Mouse (Mus musculus): ENCODE measurements around the gene 1700003E16Rik. TPM values are rescaled to one million over a fixed set of nuclear protein-coding genes. Genes with fewer than 3 reads are reported as not detected.
A peak's percentile ranks its signal among the peaks of the same experiment; 100 is the strongest.

The 1700003E16Rik gene
- polyA plus RNA-seq, 1 experiment from 2014 or later: 2.0 TPM

- Histone ChIP-seq H3K36me3 (no peaks in the 10 kb centered on the region), H3K4me2 (no peak overlapping the region), H3K27ac (no peak overlapping the region), H3K4me3 (no peak overlapping the region), H3K9me3 (no peaks in the 10 kb centered on the region), H3K27me3 (no peaks in the 10 kb centered on the region), H3K4me1 (peaks cover 20% of the 10 kb centered on the region), H3K9ac (no peak overlapping the region)
- ATAC-seq (ENCODE audit: insufficient number of reproducible peaks, insufficient read depth, low FRiP score, low TSS enrichment, low read depth): no peak
- 86% methylated on average over 9 of the region's 9 CpGs for WGBS
Measured at GRCm38 (mm10) chr6:83132176-83132919, 23.9 kb upstream of the 1700003E16Rik start.

GRCm38 (mm10) chr6:83134226-83134625, 22.0 kb upstream of the 1700003E16Rik start:
- no peak for ATAC-seq (ENCODE audit: insufficient number of reproducible peaks, insufficient read depth, low FRiP score, low TSS enrichment, low read depth)
- Histone ChIP-seq H3K4me3 (no peak overlapping the region), H3K27ac (no peak overlapping the region), H3K27me3 (no peaks in the 10 kb centered on the region), H3K4me2 (no peak overlapping the region), H3K36me3 (no peaks in the 10 kb centered on the region), H3K9ac (no peak overlapping the region), H3K4me1 (peaks cover 35% of the 10 kb centered on the region), H3K9me3 (no peaks in the 10 kb centered on the region)
- 64% methylated on average over 3 of the region's 3 CpGs for WGBS

GRCm38 (mm10) chr6:83134951-83135513, 21.2 kb upstream of the 1700003E16Rik start, which contains the start of gene Rtkn:
Gene Rtkn (plus strand): TSS chr6:83135463.
- ATAC-seq (ENCODE audit: insufficient number of reproducible peaks, insufficient read depth, low FRiP score, low TSS enrichment, low read depth): no peak
- Histone ChIP-seq H3K27ac (peak within 1 kb of the TSS; percentile 100), H3K4me1 (peaks cover 43% of the 10 kb centered on the region), H3K27me3 (no peaks in the 10 kb centered on the region), H3K4me3 (peak within 1 kb of the TSS; percentile 51), H3K4me2 (peak within 1 kb of the TSS; percentile 79), H3K36me3 (no peaks in the 10 kb centered on the region), H3K9me3 (no peaks in the 10 kb centered on the region), H3K9ac (peak within 1 kb of the TSS; percentile 87)
- WGBS: 61% methylated on average over 7 of the region's 7 CpGs

GRCm38 (mm10) chr6:83135571-83136161, 20.5 kb upstream of the 1700003E16Rik start:
- Histone ChIP-seq H3K36me3 (no peaks in the 10 kb centered on the region), H3K4me2 (peak overlapping the region; percentile 79), H3K4me1 (peaks cover 45% of the 10 kb centered on the region), H3K4me3 (peak overlapping the region; percentile 51), H3K9ac (peak overlapping the region; percentile 87), H3K27ac (peak overlapping the region; percentile 100), H3K27me3 (no peaks in the 10 kb centered on the region), H3K9me3 (no peaks in the 10 kb centered on the region)
- WGBS: 3% methylated on average over 37 of the region's 37 CpGs
- no peak for ATAC-seq (ENCODE audit: insufficient number of reproducible peaks, insufficient read depth, low FRiP score, low TSS enrichment, low read depth)

GRCm38 (mm10) chr6:83136291-83136880, 19.8 kb upstream of the 1700003E16Rik start:
- Histone ChIP-seq H3K4me1 (peaks cover 48% of the 10 kb centered on the region), H3K27me3 (no peaks in the 10 kb centered on the region), H3K4me3 (peak overlapping the region; percentile 51), H3K27ac (peak overlapping the region; percentile 100), H3K4me2 (peak overlapping the region; percentile 79), H3K9ac (peak overlapping the region; percentile 87), H3K36me3 (no peaks in the 10 kb centered on the region), H3K9me3 (no peaks in the 10 kb centered on the region)
- 10% methylated on average over 5 of the region's 5 CpGs for WGBS
- 0 out of 2 replicates have a peak, but pooled peaks have one; percentile 1 for ATAC-seq (ENCODE audit: insufficient number of reproducible peaks, insufficient read depth, low FRiP score, low TSS enrichment, low read depth)

- peak overlapping the region; percentile 79 for H3K4me2 ChIP-seq
- peak; percentile 82 for ATAC-seq (ENCODE audit: insufficient number of reproducible peaks, insufficient read depth, low FRiP score, low TSS enrichment, low read depth)
- no peaks in the 10 kb centered on the region for H3K9me3 ChIP-seq
- H3K27ac ChIP-seq: peak overlapping the region; percentile 100
- H3K36me3 ChIP-seq: no peaks in the 10 kb centered on the region
- H3K9ac ChIP-seq: peak overlapping the region; percentile 87
- H3K4me3 ChIP-seq: peak overlapping the region; percentile 51
- H3K4me1 ChIP-seq: peaks cover 54% of the 10 kb centered on the region
- WGBS: under 1% methylated on average over 26 of the region's 26 CpGs
- no peaks in the 10 kb centered on the region for H3K27me3 ChIP-seq
Measured at GRCm38 (mm10) chr6:83136881-83137575, 19.2 kb upstream of the 1700003E16Rik start.

GRCm38 (mm10) chr6:83137576-83137950, 18.6 kb upstream of the 1700003E16Rik start:
- Histone ChIP-seq H3K27ac (peak overlapping the region; percentile 100), H3K36me3 (no peaks in the 10 kb centered on the region), H3K4me3 (peak overlapping the region; percentile 51), H3K27me3 (no peaks in the 10 kb centered on the region), H3K4me1 (peaks cover 59% of the 10 kb centered on the region), H3K9ac (peak overlapping the region; percentile 87), H3K9me3 (no peaks in the 10 kb centered on the region), H3K4me2 (peak overlapping the region; percentile 79)
- ATAC-seq (ENCODE audit: insufficient number of reproducible peaks, insufficient read depth, low FRiP score, low TSS enrichment, low read depth): peak; percentile 76
- 1% methylated on average over 12 of the region's 12 CpGs for WGBS

- 0% methylated on average over 11 of the region's 11 CpGs for WGBS
- H3K36me3 ChIP-seq: no peaks in the 10 kb centered on the region
- ATAC-seq (ENCODE audit: insufficient number of reproducible peaks, insufficient read depth, low FRiP score, low TSS enrichment, low read depth): no peak
- peak overlapping the region; percentile 51 for H3K4me3 ChIP-seq
- H3K9ac ChIP-seq: peak overlapping the region; percentile 87
- H3K9me3 ChIP-seq: no peaks in the 10 kb centered on the region
- peaks cover 64% of the 10 kb centered on the region for H3K4me1 ChIP-seq
- no peaks in the 10 kb centered on the region for H3K27me3 ChIP-seq
- peak overlapping the region; percentile 79 for H3K4me2 ChIP-seq
- H3K27ac ChIP-seq: peak overlapping the region; percentile 100
Measured at GRCm38 (mm10) chr6:83138056-83138455, 18.1 kb upstream of the 1700003E16Rik start.

GRCm38 (mm10) chr6:83140044-83140443, 16.2 kb upstream of the 1700003E16Rik start:
- Histone ChIP-seq H3K4me1 (peaks cover 65% of the 10 kb centered on the region), H3K27ac (no peak overlapping the region), H3K27me3 (no peaks in the 10 kb centered on the region), H3K9me3 (no peaks in the 10 kb centered on the region), H3K4me3 (no peak overlapping the region), H3K9ac (0 out of 2 replicates have a peak overlapping the region, but pooled peaks have one; percentile 87), H3K4me2 (peak overlapping the region; percentile 79; the same call in 1 of the 2 replicates), H3K36me3 (no peaks in the 10 kb centered on the region)
- ATAC-seq (ENCODE audit: insufficient number of reproducible peaks, insufficient read depth, low FRiP score, low TSS enrichment, low read depth): no peak
- WGBS: 92% methylated on average over 8 of the region's 8 CpGs

GRCm38 (mm10) chr6:83141636-83142035, 14.6 kb upstream of the 1700003E16Rik start:
- Histone ChIP-seq H3K4me1 (peaks cover 54% of the 10 kb centered on the region), H3K27ac (no peak overlapping the region), H3K36me3 (peaks cover 9% of the 10 kb centered on the region), H3K9ac (peak overlapping the region; percentile 72), H3K9me3 (no peaks in the 10 kb centered on the region), H3K4me3 (peak overlapping the region; percentile 38; the same call in 1 of the 2 replicates), H3K4me2 (peak overlapping the region; percentile 73), H3K27me3 (no peaks in the 10 kb centered on the region)
- ATAC-seq (ENCODE audit: insufficient number of reproducible peaks, insufficient read depth, low FRiP score, low TSS enrichment, low read depth): no peak
- 23% methylated on average over 4 of the region's 4 CpGs for WGBS

GRCm38 (mm10) chr6:83142211-83142731, 13.9 kb upstream of the 1700003E16Rik start:
- Histone ChIP-seq H3K27me3 (no peaks in the 10 kb centered on the region), H3K4me2 (peak overlapping the region; percentile 73), H3K27ac (no peak overlapping the region), H3K9me3 (no peaks in the 10 kb centered on the region), H3K9ac (peak overlapping the region; percentile 72), H3K4me3 (peak overlapping the region; percentile 38), H3K4me1 (peaks cover 53% of the 10 kb centered on the region), H3K36me3 (peaks cover 15% of the 10 kb centered on the region)
- 3% methylated on average over 41 of the region's 41 CpGs for WGBS
- ATAC-seq (ENCODE audit: insufficient number of reproducible peaks, insufficient read depth, low FRiP score, low TSS enrichment, low read depth): no peak
